Mouse (Mus musculus) spleen, adult 12 weeks (tissue): Measurements from ENCODE around the gene Brk1.

Source experiments
- DNase-seq: peaks from one replicate; pipeline ENCODE4 v3.0.0; 2022; ENCODE audit warnings: low spot score

Brk1 gene

GRCm38 (mm10) chr6:113604432-113605223 is at the start of gene Brk1:
Brk1 (plus strand) TSS chr6:113604772.
- DNase-seq, result peak; percentile 78

- no peak for DNase-seq
Observed at GRCm38 (mm10) chr6:113559736-113560135, 44.8 kb upstream of the Brk1 start.

- DNase-seq, result no peak
Observed at GRCm38 (mm10) chr6:113564557-113564956, 40.0 kb upstream of the Brk1 start.

- DNase-seq, result no peak
Observed at GRCm38 (mm10) chr6:113576044-113576443, 28.5 kb upstream of the Brk1 start.

- DNase-seq, result no peak
Observed at GRCm38 (mm10) chr6:113579306-113579705, 25.3 kb upstream of the Brk1 start.

GRCm38 (mm10) chr6:113583023-113583422 is 21.5 kb upstream of the Brk1 start:
- DNase-seq, result no peak

- DNase-seq, result no peak
Observed at GRCm38 (mm10) chr6:113585065-113585464, 19.5 kb upstream of the Brk1 start.

GRCm38 (mm10) chr6:113586466-113587183 is 17.9 kb upstream of the Brk1 start:
- no peak for DNase-seq

- DNase-seq, result no peak
Observed at GRCm38 (mm10) chr6:113592637-113593036, 11.9 kb upstream of the Brk1 start.

GRCm38 (mm10) chr6:113597945-113598344 is 6.6 kb upstream of the Brk1 start:
- no peak for DNase-seq

GRCm38 (mm10) chr6:113599833-113600232 is 4.7 kb upstream of the Brk1 start:
- no peak for DNase-seq

- no peak for DNase-seq
Observed at GRCm38 (mm10) chr6:113600543-113601139, 3.9 kb upstream of the Brk1 start, which contains the start of gene Fancd2os. Fancd2os (minus strand) TSS chr6:113600715.

- no peak for DNase-seq
Observed at GRCm38 (mm10) chr6:113602821-113603220, 1.8 kb upstream of the Brk1 start.

- DNase-seq, result no peak
Observed at GRCm38 (mm10) chr6:113603993-113604392, 579 bp upstream of the Brk1 start.

- no peak for DNase-seq
Observed at GRCm38 (mm10) chr6:113605224-113605545, 613 bp downstream of the Brk1 start.

- no peak for DNase-seq
Observed at GRCm38 (mm10) chr6:113608871-113609270, 4.3 kb downstream of the Brk1 start.

GRCm38 (mm10) chr6:113609293-113609692 is 4.7 kb downstream of the Brk1 start:
- no peak for DNase-seq

- DNase-seq, result no peak
Observed at GRCm38 (mm10) chr6:113612258-113612969, 7.8 kb downstream of the Brk1 start.

GRCm38 (mm10) chr6:113614152-113614551 is 9.6 kb downstream of the Brk1 start:
- no peak for DNase-seq

GRCm38 (mm10) chr6:113614997-113615396 is 10.4 kb downstream of the Brk1 start:
- DNase-seq, result no peak

GRCm38 (mm10) chr6:113615489-113615888 is 10.9 kb downstream of the Brk1 start:
- DNase-seq, result no peak

- no peak for DNase-seq
Observed at GRCm38 (mm10) chr6:113623386-113623785, 18.8 kb downstream of the Brk1 start.
